Mouse (Mus musculus) kidney, adult 2 months (tissue): ENCODE measurements around the gene Adam11. TPM values are rescaled to one million over a fixed set of nuclear protein-coding genes. Genes with fewer than 3 reads are reported as not detected.

Source experiments
- DNase-seq: peaks from one replicate; pipeline ENCODE4 v3.0.0; 2021
- H3K27ac ChIP-seq: fragments of 200-500 bp; 2 replicates; pipeline ENCODE4 v1.5.1; 2012; ENCODE audit warnings: low read depth, low read length, control low read depth, inconsistent platforms; ENCODE audit not compliant: insufficient read depth
- H3K27me3 ChIP-seq: fragments of 200-500 bp; replicated peaks from 2 replicates; pipeline ENCODE4 v1.6.1; 2012; ENCODE audit warnings: mild to moderate bottlenecking, moderate library complexity, low read length, inconsistent platforms; ENCODE audit not compliant: control insufficient read depth, insufficient read depth
- H3K36me3 ChIP-seq: fragments of 200-500 bp; 2 replicates; pipeline ENCODE4 v1.6.1; 2012; ENCODE audit warnings: mild to moderate bottlenecking, moderate library complexity, low read length, inconsistent platforms; ENCODE audit not compliant: control insufficient read depth, insufficient read depth
- H3K4me1 ChIP-seq: fragments of 200-500 bp; 2 replicates; pipeline ENCODE4 v1.6.1; 2011; ENCODE audit warnings: low read length; ENCODE audit not compliant: control insufficient read depth, insufficient read depth
- H3K4me3 ChIP-seq: fragments of 200-500 bp; 2 replicates; pipeline ENCODE4 v1.5.1; 2011; ENCODE audit warnings: mild to moderate bottlenecking, low read depth, low read length, control low read depth; ENCODE audit not compliant: insufficient read depth
- CTCF ChIP-seq: fragments of 200-500 bp; conservative IDR thresholded peaks from 2 replicates; pipeline ENCODE4 v1.5.1; 2011; ENCODE audit warnings: low read depth, mild to moderate bottlenecking, control low read depth, low read length, moderate library complexity, mixed read lengths; ENCODE audit not compliant: insufficient read depth, insufficient read length
- POLR2A ChIP-seq: fragments of 200-500 bp; IDR thresholded peaks from one replicate; pipeline ENCODE4 v1.6.1; 2011; ENCODE audit warnings: low read depth, low read length, control low read depth
- WGBS: fragments of 180-500 bp; shearing (Covaris S2); methylation state at CpG from one replicate; pipeline ENCODE4 v1.1.7; 2018; 5-methylcytosine and 5-hydroxymethylcytosine counted together
- polyA plus RNA-seq: library from polyadenylated mRNA; depleted of rRNA; stranded (reverse); fragments of >200 nt; gene quantifications from 2 replicates; pipeline ENCODE4 v1.2.3, GENCODE M21; 2012

The Adam11 gene
- polyA plus RNA-seq, 1 experiment = 5.0 TPM

- 57% methylated on average over 18 of the region's 18 CpGs for WGBS
- DNase-seq = no peak
- Histone ChIP-seq H3K4me3 (no peak overlapping the region), H3K27me3 (no peaks in the 10 kb centered on the region), H3K27ac (no peak overlapping the region), H3K36me3 (no peaks in the 10 kb centered on the region), H3K4me1 (0 out of 2 replicates have a peak, but pooled peaks cover 3% of the 10 kb centered on the region)
- TF ChIP-seq CTCF (no peak), POLR2A (no peak)
Observed at GRCm38 (mm10) chr11:102753591-102754324, 7.5 kb upstream of the Adam11 start.

DNA sequence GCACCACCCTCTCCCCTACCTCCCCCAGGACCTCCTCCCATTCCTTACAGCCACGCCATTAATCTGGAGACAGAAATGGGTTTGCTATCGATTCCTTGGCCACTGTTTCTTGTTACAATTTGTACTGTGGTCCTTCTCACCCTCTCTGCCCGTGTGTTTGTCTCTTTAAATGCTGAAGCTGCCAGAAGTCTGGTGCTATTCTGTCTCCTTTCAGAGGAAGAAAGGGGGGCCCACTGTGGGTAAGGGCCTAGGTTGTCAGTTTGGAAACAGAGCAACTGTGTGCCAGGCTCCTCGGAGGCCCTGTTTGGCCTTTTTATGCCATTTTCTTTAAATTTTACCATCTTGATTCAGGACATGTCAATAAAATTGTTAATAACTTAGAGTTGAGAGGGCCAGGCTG is 6.8 kb upstream of the Adam11 start:
- no peak for TF ChIP-seq CTCF
- TF ChIP-seq POLR2A = no peak
- DNase-seq = no peak
- Histone ChIP-seq H3K4me1 (0 out of 2 replicates have a peak, but pooled peaks cover 3% of the 10 kb centered on the region), H3K36me3 (no peaks in the 10 kb centered on the region), H3K27ac (no peak overlapping the region), H3K4me3 (no peak overlapping the region), H3K27me3 (no peaks in the 10 kb centered on the region)
- 56% methylated on average over 4 of the region's 4 CpGs for WGBS

- Histone ChIP-seq H3K4me1 (no peaks in the 10 kb centered on the region), H3K27me3 (no peaks in the 10 kb centered on the region), H3K27ac (no peak overlapping the region), H3K4me3 (no peak overlapping the region), H3K36me3 (no peaks in the 10 kb centered on the region)
- WGBS = 82% methylated on average over 7 of the region's 7 CpGs
- TF ChIP-seq POLR2A (no peak), CTCF (no peak)
- DNase-seq = no peak
Observed at GRCm38 (mm10) chr11:102755391-102755790, 5.8 kb upstream of the Adam11 start.

DNA sequence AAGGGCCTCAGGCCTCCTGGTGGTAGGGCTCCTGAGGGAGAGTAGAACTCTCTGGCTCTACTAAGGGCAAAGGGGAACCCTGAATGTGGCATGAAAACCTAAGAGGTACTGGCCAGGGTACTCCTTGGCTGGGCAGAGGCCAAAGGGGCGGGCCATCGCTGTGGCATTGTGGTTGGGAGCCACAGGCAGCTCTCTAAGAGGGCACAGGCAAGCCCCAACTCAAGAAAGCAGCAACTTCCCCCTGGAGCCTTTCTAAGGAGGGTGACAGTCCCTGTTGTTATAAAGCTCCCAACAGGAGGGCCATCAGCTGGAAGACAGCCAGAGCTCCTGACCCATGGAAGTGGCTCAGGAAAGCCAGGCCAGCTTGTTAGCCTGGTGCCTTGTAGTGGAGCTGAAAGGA is 2.3 kb upstream of the Adam11 start:
- Histone ChIP-seq H3K36me3 (no peaks in the 10 kb centered on the region), H3K4me1 (no peaks in the 10 kb centered on the region; the same call in 1 of the 2 replicates), H3K27me3 (peaks cover 4% of the 10 kb centered on the region; the same call in 1 of the 2 replicates), H3K4me3 (no peak overlapping the region), H3K27ac (no peak overlapping the region)
- DNase-seq = no peak
- TF ChIP-seq CTCF = no peak
- no peak for TF ChIP-seq POLR2A
- 90% methylated on average over 2 of the region's 2 CpGs for WGBS

DNA sequence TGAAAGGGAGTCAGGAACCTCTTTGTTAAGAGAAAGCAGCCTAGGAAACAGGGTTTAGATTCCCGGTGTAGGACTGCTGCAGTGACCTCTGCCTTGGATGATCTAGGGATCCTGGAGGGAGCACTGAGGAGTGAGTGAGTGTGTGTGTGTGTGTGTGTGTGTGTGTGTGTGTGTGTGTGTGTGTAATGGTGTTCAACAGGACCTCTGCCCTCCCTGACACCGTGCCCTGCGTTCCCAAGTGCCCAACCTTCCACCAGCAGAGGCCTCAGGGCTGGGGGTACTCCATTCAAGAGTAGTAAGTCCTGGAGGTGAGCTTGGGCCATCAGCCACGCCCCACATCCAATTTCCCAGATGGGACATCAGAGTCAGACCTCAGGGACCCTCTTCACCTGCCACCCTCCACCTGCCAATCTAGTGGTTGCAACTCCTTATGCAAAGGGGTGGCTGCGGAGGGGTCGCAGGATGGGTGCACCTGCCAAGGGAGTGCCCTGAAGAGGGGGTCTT is 382 bp upstream of the Adam11 start:
- TF ChIP-seq POLR2A = no peak
- no peak for TF ChIP-seq CTCF
- H3K27ac ChIP-seq = no peak overlapping the region
- DNase-seq = no peak
- no peaks in the 10 kb centered on the region for H3K36me3 ChIP-seq
- 50% methylated on average over 6 of the region's 6 CpGs for WGBS
- H3K27me3 ChIP-seq = peaks cover 4% of the 10 kb centered on the region; the same call in 1 of the 2 replicates
- H3K4me3 ChIP-seq = no peak overlapping the region
- no peaks in the 10 kb centered on the region; the same call in 1 of the 2 replicates for H3K4me1 ChIP-seq

DNA sequence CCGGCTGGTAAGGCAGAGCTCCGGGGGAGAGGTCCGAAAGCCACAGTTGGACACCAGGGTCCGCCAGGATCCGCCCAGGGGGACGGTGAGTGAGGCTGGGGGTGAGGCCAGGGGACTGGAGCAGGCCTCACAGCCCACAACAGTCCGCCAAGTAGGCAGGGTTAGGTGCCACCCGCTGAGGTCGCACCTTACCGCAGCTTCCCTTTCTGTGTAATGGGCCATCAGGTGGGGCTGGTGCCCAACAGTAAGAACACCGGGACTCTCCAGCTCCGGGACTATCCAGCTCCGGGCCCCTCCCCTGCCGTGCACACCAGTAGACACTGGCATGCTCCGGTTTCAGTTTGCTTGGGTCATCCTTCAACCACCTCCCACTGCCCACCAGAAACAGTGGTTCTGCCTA is 1.0 kb downstream of the Adam11 start:
- Histone ChIP-seq H3K4me3 (peak overlapping the region; percentile 49), H3K27me3 (peaks cover 4% of the 10 kb centered on the region; the same call in 1 of the 2 replicates), H3K36me3 (no peaks in the 10 kb centered on the region), H3K27ac (no peak overlapping the region), H3K4me1 (no peaks in the 10 kb centered on the region; the same call in 1 of the 2 replicates)
- DNase-seq = no peak
- TF ChIP-seq CTCF (no peak), POLR2A (no peak)
- WGBS = 27% methylated on average over 15 of the region's 15 CpGs

GRCm38 (mm10) chr11:102763009-102763767 is 1.9 kb downstream of the Adam11 start:
- no peaks in the 10 kb centered on the region for H3K36me3 ChIP-seq
- 78% methylated on average over 11 of the region's 11 CpGs for WGBS

More at GRCm38 (mm10) chr11:102763009-102763767, 1.9 kb downstream of the Adam11 start:
- Histone ChIP-seq H3K27ac (no peak overlapping the region), H3K4me3 (no peak overlapping the region), H3K4me1 (no peaks in the 10 kb centered on the region; the same call in 1 of the 2 replicates), H3K27me3 (peaks cover 4% of the 10 kb centered on the region; the same call in 1 of the 2 replicates)
- TF ChIP-seq CTCF (no peak), POLR2A (no peak)
- DNase-seq = no peak
